Mouse (Mus musculus): ENCODE results near the gene Gdpgp1. TPM values are rescaled to one million over a fixed set of nuclear protein-coding genes. Genes with fewer than 3 reads are reported as not detected.

Gdpgp1 gene
- polyA plus RNA-seq, 1 experiment = 0.91 TPM

DNA sequence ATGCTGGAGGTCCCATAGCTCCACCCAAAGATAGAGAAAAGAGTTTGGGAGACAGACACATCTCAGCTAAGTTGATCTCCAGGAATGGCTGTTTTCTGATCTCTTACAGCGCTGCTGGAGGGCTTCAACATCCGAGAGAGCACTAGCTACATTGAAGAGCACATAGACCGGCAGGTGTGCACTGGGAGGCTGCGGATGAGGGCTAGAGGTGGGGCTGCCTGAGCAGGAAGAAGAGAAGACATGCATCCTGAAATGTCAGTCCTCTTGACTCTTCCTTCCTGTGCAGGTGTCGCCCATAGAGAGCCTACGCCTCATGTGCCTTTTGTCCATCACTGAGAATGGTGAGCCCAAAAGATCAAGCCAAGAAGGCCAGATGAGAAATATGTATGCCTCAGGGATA lies 53.1 kb downstream of the Gdpgp1 start:
- no peak overlapping the region for H3K4me3 ChIP-seq
- no peaks in the 10 kb centered on the region for H3K27me3 ChIP-seq (ENCODE audit: control insufficient read depth, insufficient read depth, insufficient read length)
- H3K4me2 ChIP-seq (ENCODE audit: low read depth) = no peak overlapping the region
- peaks cover 30% of the 10 kb centered on the region for H3K36me3 ChIP-seq (ENCODE audit: control insufficient read depth, insufficient read depth)
- no peak for TF ChIP-seq CEBPB (IDR thresholded peaks at IDR 0.05; ENCODE audit: insufficient read depth, poor library complexity, severe bottlenecking)
- TF ChIP-seq SRF (IDR thresholded peaks at IDR 0.05; ENCODE audit: control insufficient read depth, insufficient read length, low read depth) = no peak
- no peak for TF ChIP-seq E2F4 (IDR thresholded peaks at IDR 0.05; ENCODE audit: insufficient read depth)
- TF ChIP-seq MYOD1 (IDR thresholded peaks at IDR 0.05; ENCODE audit: control insufficient read depth in 1 of 3, insufficient read length in 2 of 3, low read depth in 2 of 3) = no peak
- TF ChIP-seq POLR2AphosphoS2 (IDR thresholded peaks at IDR 0.05; ENCODE audit: insufficient read length, low read depth) = no peak
- TF ChIP-seq REST (IDR thresholded peaks at IDR 0.05; ENCODE audit: insufficient read depth, insufficient read length) = no peak
- TF ChIP-seq MAX (IDR thresholded peaks at IDR 0.05; ENCODE audit: low read depth) = no peak
- no peak for TF ChIP-seq TCF3 (IDR thresholded peaks at IDR 0.05; ENCODE audit: insufficient read length, low read depth)
- TF ChIP-seq MYOG (IDR thresholded peaks at IDR 0.05; ENCODE audit: control insufficient read depth in 1 of 3, insufficient read depth in 1 of 3, insufficient read length in 2 of 3, low read depth in 2 of 3) = no peak
- no peak for TF ChIP-seq USF1 (IDR thresholded peaks at IDR 0.05; ENCODE audit: low read depth)
- no peak for TF ChIP-seq TCF12 (IDR thresholded peaks at IDR 0.05; ENCODE audit: insufficient read depth, poor library complexity, severe bottlenecking)
- no peak for TF ChIP-seq POLR2A (IDR thresholded peaks at IDR 0.05; ENCODE audit: insufficient read length, low read depth)
- H3K79me2 ChIP-seq (ENCODE audit: control insufficient read depth, insufficient read depth) = no peaks in the 10 kb centered on the region
- H3ac ChIP-seq (ENCODE audit: control insufficient read depth, insufficient read length) = no peak overlapping the region

DNA sequence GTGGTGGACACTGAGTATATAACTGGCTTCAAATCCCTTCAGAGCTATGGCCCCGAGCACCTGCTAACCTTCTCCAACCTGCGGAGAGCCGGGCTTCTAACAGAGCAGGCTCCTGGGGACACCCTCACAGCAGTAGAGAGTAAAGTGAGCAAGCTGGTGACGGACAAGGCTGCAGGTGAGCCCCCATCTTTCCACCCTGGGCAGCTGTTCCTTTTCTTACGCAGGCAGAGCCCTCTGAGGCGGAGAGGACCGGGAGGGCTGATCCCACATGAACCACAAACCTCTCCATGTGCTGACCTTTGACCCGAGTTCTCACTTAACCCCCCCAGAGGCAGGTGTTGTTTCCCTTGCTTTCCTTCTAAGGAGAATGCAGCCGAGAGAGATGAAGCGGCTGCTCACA lies 55.1 kb downstream of the Gdpgp1 start:
- H3K4me2 ChIP-seq (ENCODE audit: low read depth) = no peak overlapping the region
- H3ac ChIP-seq (ENCODE audit: control insufficient read depth, insufficient read length) = no peak overlapping the region
- H3K4me3 ChIP-seq = no peak overlapping the region
- peaks cover 23% of the 10 kb centered on the region for H3K36me3 ChIP-seq (ENCODE audit: control insufficient read depth, insufficient read depth)
- H3K79me2 ChIP-seq (ENCODE audit: control insufficient read depth, insufficient read depth) = no peaks in the 10 kb centered on the region
- TF ChIP-seq MYOG (IDR thresholded peaks at IDR 0.05; ENCODE audit: control insufficient read depth in 1 of 3, insufficient read depth in 1 of 3, insufficient read length in 2 of 3, low read depth in 2 of 3) (no peak), MYOD1 (IDR thresholded peaks at IDR 0.05; ENCODE audit: control insufficient read depth in 1 of 3, insufficient read length in 2 of 3, low read depth in 2 of 3) (no peak), POLR2A (IDR thresholded peaks at IDR 0.05; ENCODE audit: insufficient read length, low read depth) (no peak), REST (IDR thresholded peaks at IDR 0.05; ENCODE audit: insufficient read depth, insufficient read length) (no peak), USF1 (IDR thresholded peaks at IDR 0.05; ENCODE audit: low read depth) (no peak), TCF3 (IDR thresholded peaks at IDR 0.05; ENCODE audit: insufficient read length, low read depth) (no peak), TCF12 (IDR thresholded peaks at IDR 0.05; ENCODE audit: insufficient read depth, poor library complexity, severe bottlenecking) (no peak)
- no peaks in the 10 kb centered on the region for H3K27me3 ChIP-seq (ENCODE audit: control insufficient read depth, insufficient read depth, insufficient read length)

Other genes with a start within 250 kb of the Gdpgp1 start
- 5.3 TPM for gene Zfp710, start 208.1 kb upstream of the Gdpgp1 start, polyA plus RNA-seq (2012; fragmentation: generic; extraction: Trizol)
- gene Idh2, start 117.5 kb upstream of the Gdpgp1 start, polyA plus RNA-seq (2012; fragmentation: generic; extraction: Trizol) = 159 TPM
- gene Sema4b, start 46.0 kb upstream of the Gdpgp1 start, polyA plus RNA-seq (2012; fragmentation: generic; extraction: Trizol) = 11.4 TPM
- 98.7 TPM for gene Cib1, start 52 bp upstream of the Gdpgp1 start, polyA plus RNA-seq (2012; fragmentation: generic; extraction: Trizol)
- 0.24 TPM for gene Ttll13, start 13.5 kb downstream of the Gdpgp1 start, polyA plus RNA-seq (2012; fragmentation: generic; extraction: Trizol)
- 55.0 TPM for gene Ngrn, start 28.4 kb downstream of the Gdpgp1 start, polyA plus RNA-seq (2012; fragmentation: generic; extraction: Trizol)
- gene Vps33b, start 36.8 kb downstream of the Gdpgp1 start, polyA plus RNA-seq (2012; fragmentation: generic; extraction: Trizol) = 4.8 TPM
- 25.5 TPM for gene Prc1, start 61.6 kb downstream of the Gdpgp1 start, polyA plus RNA-seq (2012; fragmentation: generic; extraction: Trizol)
- 8.4 TPM for gene Rccd1, start 91.6 kb downstream of the Gdpgp1 start, polyA plus RNA-seq (2012; fragmentation: generic; extraction: Trizol)
- 38.4 TPM for gene Unc45a, start 108.1 kb downstream of the Gdpgp1 start, polyA plus RNA-seq (2012; fragmentation: generic; extraction: Trizol)
- gene Hddc3, start 110.2 kb downstream of the Gdpgp1 start, polyA plus RNA-seq (2012; fragmentation: generic; extraction: Trizol) = 83.3 TPM
- gene Man2a2, start 138.5 kb downstream of the Gdpgp1 start, polyA plus RNA-seq (2012; fragmentation: generic; extraction: Trizol) = 35.7 TPM
- gene Fes, start 155.1 kb downstream of the Gdpgp1 start, polyA plus RNA-seq (2012; fragmentation: generic; extraction: Trizol) = 0.54 TPM
- 64.1 TPM for gene Furin, start 172.6 kb downstream of the Gdpgp1 start, polyA plus RNA-seq (2012; fragmentation: generic; extraction: Trizol)